Mouse (Mus musculus): ENCODE results near the gene Rtn4ip1. TPM values are rescaled to one million over a fixed set of nuclear protein-coding genes. Genes with fewer than 3 reads are reported as not detected.
A peak's percentile ranks its signal among the peaks of the same experiment; 100 is the strongest.
"Not testable (repeated sequence)": the region's sequence is repeated elsewhere in the genome, so short reads cannot be mapped to it uniquely, and the experiment has no call there.

The Rtn4ip1 gene
- total RNA-seq, 2 experiments from 2014 or later = 13.4 to 15.5 TPM

DNA sequence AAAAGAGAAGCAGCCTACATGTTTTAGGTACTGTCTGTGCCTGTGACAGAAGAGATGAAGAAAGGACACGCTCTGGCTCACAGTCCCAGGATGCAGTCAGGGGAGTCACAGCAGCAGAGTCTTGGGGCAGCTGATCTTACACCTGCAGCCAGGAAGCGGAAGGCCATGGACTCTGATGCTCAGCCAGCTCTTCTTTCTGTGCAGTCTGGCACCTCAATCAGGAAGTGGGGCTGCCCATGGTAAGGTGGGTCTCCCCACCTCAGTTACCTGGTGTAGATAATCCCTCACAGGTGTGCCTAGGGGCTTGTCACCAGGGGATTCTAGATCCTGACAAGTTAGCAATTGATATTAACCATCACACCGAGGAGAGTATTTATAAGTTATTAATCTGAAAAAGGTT, 21.5 kb downstream of the Rtn4ip1 start:
- DNase-seq (ENCODE audit: low spot score in 2 of 2) = no peak
- intact Hi-C loops (cut with DNase I) = no loop called here

DNA sequence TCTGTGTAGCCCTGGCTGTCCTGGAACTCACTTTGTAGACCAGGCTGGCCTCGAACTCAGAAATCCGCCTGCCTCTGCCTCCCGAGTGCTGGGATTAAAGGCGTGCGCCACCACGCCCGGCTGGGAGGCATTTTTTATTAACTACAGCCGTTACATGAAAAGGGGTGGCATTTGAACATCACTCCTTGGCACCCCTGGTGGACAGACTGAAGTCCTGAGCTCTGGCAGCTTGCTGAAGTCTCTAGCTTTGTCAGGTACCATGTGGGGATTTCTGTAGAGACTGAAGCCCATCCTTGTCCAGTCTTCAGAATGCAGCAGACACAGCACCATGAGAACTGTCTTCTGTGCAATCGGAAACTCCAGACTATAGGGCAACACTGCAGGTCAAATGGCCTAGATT, 24.2 kb downstream of the Rtn4ip1 start:
- DNase-seq (ENCODE audit: low spot score in 2 of 2); intact Hi-C loops (cut with DNase I): not testable (repeated sequence)

DNA sequence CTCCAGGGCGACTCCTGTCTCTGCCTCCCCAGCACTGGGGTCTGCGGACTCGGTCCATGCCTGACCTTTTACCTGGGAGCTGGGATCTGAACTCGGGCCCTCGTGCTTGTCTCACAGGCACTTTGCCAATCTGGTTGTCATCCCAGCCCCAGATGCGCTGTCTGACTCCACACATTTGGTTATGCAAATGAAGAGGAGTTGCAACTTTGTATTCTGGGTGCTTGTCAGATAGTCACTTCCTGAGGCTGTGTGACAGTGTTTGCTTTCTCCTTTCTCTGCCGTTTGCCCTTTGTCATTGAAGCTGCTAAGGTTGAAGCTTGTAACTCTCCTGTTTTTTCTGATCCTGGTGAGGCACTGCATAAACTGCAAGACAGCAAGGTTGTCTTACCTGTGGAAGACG, 26.1 kb downstream of the Rtn4ip1 start:
- intact Hi-C loops (cut with DNase I) = no loop called here
- no peak for DNase-seq (ENCODE audit: low spot score in 2 of 2)

DNA sequence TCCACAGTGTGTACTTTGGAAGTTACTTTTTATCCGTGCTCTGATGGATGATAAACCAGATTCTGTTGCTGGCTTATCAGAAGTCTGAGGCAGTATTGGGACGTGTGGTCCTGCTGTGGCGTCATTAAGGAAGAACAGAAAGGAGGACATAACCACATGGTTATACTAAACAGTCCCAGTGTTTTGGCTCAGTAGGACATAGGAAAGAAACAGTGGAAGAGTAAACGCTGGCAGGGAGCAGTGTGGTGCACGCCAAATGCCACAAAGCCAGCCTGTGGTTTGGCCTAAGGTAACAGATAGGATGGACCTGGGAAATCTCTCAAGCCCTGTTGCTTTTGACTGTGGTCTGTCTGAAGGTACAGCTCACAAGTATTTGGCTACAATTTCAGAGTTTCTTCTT, 27.0 kb downstream of the Rtn4ip1 start:
- DNase-seq (ENCODE audit: low spot score in 2 of 2) = no peak
- intact Hi-C loops (cut with DNase I) = no loop called here

DNA sequence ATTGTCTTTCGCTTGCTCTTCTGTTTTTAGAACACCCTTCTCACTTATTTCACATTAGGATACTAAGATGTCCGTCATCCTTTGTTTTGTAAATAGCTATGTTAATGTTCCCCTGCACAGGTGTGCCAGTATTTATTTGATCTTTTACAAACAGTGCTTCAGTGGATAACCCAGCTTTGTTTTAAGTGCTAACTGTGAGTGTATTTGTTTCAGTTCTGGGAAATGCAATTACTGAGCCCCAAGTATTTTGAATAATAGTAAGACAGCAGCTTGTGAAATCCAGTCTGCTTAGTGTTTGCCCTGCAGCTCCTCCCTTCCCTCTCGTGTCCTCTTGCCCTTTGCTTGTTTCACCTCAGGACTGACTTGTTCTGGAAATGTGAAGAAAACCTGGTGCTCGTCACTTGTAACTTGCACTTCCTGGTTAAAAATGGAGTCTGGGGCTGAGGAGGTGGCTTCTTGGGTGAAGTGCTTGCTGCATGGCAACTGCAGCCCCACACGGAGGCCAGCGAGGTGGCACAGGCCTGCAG, 37.6 kb downstream of the Rtn4ip1 start:
- intact Hi-C loops (cut with DNase I) = no loop called here
- DNase-seq (ENCODE audit: low spot score in 2 of 2) = no peak

DNA sequence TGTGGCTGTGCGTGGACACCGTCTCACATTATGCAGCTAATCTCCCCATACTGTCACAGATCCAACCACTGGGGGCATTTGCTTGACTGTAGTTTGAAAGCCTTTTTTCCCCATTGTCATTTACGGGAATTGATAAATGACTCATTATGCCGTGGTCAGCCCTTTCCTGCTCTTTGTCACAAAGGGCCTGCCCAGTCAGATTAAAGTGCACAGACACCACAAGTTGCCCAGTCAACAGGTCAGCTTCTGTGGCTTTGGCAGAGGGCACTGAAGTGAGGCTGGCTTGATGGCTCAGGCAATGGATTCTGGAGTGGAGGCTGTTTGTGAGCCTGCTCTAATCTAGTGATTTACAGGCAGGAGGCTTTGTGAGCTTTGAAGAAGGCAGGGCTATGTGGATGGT, 42.1 kb downstream of the Rtn4ip1 start:
- intact Hi-C loops (cut with DNase I) = no loop called here
- no peak for DNase-seq (ENCODE audit: low spot score in 2 of 2)

DNA sequence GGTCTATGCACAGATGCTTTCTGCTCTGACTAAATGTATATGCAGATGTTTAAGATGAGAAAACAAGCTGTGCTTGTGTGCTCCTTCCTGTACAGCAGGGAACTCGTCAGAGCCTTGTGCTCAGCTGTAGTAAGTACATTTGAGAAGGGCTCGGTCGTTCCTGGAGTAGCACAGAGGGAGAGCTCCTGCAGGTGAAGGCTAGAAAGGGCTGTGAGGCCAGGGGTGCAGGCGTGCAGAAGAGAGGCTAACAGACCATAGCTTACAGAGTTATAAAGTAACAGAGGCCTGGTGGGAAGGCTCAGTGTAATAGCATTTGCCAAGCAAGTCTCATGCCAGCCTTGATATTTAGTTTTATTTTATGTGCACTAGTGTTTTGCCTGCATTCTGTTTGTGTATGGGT, 43.8 kb downstream of the Rtn4ip1 start:
- no peak for DNase-seq (ENCODE audit: low spot score in 2 of 2)
- intact Hi-C loops (cut with DNase I) = no loop called here

DNA sequence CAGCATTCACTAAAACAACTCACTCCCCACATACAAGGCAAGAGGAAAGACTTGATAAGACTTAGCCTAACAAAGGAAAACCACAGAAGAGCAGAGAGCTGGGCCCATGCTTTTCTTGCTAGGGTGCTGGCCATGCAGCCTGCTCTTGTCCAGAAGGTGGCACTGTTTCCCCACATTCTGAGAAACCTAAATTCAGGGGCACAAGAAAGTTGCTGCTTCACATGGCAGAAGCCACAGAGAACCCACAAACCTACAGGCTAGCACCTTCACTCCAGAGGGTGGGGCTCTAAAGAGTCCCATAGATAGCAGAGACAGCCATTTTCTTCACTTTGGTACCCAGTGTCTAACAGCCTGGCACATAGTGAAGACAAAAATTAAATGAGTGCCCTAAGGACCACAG, 52.3 kb downstream of the Rtn4ip1 start:
- peak; percentile 39 to 74 for DNase-seq (ENCODE audit: low spot score in 2 of 2)
- intact Hi-C loops (cut with DNase I) = loop anchor here (1.0 to 5.0 kb wide), 4 partner anchors 117 to 283 kb away; no protein-coding TSS in a partner anchor

DNA sequence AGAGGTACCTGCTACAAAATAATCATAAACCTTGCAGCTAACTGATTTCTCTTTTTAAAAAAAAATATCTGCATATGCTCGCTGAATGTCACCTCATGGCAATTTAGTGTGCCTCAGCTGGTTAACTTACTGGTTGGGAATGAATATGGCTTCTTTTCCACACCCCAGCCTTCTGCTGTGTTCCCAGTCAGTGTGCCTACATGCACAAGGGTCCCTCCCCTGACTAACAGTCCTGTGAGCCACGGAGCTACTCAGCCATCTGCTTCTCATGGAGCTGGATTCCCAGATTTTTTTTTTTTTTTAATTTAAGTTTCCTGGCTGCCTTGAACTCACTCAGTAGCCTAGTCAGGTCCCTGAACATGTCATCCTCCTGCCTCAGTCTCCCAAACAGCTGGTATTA, 63.3 kb downstream of the Rtn4ip1 start:
- DNase-seq (ENCODE audit: low spot score in 2 of 2) = peak; percentile 17 to 21
- intact Hi-C loops (cut with DNase I) = no loop called here

DNA sequence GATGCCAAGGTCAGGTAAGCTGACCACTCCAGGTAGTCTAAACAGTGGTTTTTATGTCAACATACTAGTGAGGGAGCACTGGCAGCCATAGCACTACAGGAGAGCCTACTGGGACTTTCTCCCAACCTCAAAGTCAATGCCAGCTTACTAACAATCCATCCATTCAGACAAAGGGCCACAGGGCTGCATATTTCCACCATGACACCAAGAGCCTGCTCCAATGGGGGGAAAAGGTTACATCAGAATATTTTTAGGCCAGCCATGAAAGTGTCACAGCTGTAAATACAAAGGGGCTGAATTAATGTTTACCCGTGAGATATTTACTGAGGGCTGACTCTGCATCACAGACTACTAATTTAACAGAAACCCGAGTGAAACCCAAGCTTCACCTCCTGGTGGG, 71.6 kb downstream of the Rtn4ip1 start:
- intact Hi-C loops (cut with DNase I) = no loop called here
- no peak for DNase-seq (ENCODE audit: low spot score in 2 of 2)

DNA sequence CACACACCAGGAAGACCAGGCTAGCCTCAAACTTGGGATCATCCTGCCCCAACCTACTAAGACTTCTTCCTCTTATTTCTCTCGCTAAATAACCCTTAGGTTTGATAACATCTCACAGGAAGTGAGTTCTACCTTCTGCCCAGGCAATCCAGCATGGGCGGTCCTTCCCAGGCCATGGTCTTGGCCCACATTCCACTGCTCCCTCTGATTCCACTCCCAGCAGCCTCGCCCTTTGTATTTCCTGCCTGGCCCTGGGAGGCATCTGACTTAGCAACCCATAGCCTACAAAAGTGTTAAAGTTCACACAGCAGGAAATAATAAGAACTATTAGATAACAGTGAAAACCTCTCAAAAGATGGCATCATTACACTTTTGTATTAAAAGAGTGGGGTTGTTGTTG, 75.7 kb downstream of the Rtn4ip1 start:
- DNase-seq (ENCODE audit: low spot score in 2 of 2) = no peak
- intact Hi-C loops (cut with DNase I) = no loop called here

DNA sequence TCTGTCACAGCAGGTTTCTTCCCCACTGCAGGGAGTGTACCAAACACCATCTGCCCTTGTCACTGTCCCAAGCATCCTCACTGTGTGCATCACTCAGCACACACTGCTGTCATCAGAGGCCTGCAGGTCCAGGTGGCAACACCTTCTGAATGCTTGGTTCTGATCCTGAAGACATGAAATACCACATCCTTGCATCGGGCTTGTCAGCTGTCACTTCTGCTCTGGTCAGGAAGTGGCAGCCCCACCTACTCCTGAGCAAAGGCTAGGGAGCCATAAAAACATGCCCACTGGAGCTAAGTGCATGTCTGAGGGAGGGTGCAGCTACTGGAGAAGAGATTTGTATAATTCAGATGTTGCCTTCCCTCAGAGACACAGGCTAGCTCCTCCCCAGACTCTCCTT, 78.5 kb downstream of the Rtn4ip1 start:
- intact Hi-C loops (cut with DNase I) = no loop called here
- DNase-seq (ENCODE audit: low spot score in 2 of 2) = no peak

DNA sequence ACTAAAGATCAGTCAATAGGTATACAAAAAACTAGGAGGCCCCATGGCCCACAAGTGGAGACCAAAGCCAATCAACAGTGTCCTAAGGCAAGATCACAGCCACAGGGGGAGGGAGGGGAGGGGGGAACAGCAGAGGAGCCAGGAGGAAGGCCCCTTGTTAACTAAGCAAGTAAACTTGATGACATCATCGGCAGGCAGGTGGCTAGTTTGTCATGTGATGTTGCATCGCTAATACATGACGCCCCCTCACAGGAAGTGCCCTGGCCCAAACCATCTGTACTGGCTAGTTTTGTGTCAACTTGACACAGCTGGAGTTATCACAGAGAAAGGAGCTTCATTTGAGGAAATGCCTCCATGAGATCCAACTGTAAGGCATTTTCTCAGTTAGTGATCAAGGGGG, 79.1 kb downstream of the Rtn4ip1 start:
- intact Hi-C loops (cut with DNase I); DNase-seq (ENCODE audit: low spot score in 2 of 2): not testable (repeated sequence)

DNA sequence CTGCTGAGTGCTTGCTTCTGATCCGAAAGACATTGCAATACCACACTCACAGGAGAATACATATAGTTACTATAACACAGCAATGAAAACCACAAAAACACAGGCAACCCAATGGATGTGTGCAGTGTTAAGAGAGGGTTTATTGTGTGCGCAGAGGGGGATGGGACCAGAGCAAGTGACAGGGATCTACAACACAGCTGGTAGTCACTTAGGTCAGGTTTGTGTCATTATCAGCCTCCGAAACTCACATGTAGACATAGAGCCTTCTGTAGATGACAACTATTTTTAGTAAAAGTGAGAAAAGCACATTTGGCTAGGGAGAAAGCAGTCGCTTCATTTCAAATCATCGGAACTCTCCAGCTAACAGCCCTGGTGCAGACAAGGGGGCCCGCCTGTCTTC, 80.9 kb downstream of the Rtn4ip1 start:
- intact Hi-C loops (cut with DNase I) = no loop called here
- no peak for DNase-seq (ENCODE audit: low spot score in 2 of 2)

DNA sequence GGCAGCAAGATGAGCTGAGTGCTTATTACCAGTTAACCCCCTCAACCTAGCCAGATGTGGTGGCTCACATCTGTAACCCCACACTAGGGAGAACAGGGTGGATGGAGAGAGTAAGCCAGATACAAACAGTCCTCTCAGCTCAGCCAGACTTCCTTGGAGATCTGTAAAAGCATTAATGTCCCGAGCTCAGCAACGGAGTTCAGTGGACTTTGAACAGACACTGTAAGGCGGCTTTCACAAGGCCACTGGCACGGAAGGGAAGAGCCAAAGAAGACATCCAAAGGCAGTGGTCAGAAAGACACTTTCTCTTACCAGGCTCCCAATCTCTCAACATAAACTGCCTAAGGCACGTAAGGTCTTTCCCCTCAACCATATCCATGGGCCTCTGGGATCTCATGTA, 81.6 kb downstream of the Rtn4ip1 start:
- intact Hi-C loops (cut with DNase I) = no loop called here
- DNase-seq (ENCODE audit: low spot score in 2 of 2) = no peak

DNA sequence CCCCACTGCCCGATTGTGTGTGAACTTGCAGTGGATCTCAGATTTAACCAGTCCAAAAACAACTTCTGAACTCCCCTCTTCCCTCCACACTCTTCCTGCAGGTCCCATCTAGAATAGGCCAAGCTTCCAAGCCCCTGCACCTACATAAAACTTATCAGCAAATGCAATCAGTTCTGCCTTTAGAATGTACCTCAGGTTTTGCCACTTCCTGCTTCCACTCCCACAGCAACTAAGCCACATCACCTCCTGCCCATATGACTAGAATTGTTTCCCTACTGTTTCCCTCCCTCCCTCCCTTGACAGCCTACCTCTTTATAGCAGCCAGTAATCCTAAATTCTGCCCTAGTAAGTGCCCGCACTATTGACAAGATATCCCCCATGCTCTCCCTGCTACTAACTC, 82.3 kb downstream of the Rtn4ip1 start:
- intact Hi-C loops (cut with DNase I) = no loop called here
- DNase-seq (ENCODE audit: low spot score in 2 of 2) = no peak

DNA sequence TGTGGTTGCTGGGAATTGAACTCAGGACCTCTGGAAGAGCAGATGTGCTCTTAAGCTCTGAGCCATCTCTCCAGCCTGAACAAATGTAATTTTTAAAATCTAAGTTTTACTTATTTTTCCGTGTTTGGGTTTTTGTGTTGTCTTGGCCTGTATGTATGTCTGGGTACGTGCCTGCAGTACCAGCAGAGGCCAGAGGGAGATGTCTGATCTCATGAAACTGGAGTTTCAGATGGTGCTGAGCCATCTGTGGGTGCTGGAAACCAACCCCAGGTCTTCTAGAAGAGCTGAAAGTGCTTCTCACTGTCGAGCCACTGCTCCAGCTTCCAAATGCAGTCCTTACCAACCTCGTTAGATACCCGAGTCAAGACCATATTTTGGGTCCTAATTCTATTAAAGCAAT, 89.7 kb downstream of the Rtn4ip1 start:
- no peak for DNase-seq (ENCODE audit: low spot score in 2 of 2)
- intact Hi-C loops (cut with DNase I) = no loop called here

DNA sequence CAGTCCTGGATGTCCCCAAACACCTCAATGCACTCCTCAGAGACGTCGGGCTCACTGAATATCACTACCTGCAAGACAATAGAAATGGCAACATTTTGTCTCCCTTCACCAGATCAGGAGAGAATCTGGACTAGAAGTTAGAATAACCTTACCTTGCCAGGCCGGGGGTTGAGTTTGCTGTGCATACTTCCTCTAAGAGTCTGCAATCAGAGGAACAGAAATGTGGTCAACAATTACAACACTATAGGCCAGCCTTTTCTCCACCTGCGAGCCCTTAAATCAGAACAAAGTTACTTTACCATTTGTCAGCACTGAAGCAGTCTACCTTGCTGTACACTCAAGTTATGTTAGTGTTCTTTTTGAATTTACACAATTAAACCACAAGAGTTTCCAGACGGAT, 90.9 kb downstream of the Rtn4ip1 start:
- DNase-seq (ENCODE audit: low spot score in 2 of 2) = no peak
- intact Hi-C loops (cut with DNase I) = no loop called here

DNA sequence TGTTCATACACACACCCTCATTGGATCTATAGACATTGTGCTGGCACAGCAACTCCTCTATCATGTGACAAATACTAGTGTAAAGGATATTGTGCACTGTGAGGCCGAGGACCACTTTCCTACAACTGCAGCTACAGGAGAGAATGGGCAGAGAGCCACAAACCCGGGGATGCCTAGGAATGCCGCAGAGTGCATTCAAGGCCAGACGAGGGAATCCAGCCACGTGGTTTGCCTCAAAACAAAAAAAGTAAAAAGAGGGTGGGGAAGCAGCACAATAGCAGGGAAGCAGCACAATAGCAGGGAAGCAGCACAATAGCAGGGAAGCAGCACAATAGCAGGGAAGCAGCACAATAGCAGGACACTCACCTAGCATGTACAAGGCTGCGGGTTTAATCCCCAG, 91.6 kb downstream of the Rtn4ip1 start:
- no peak for DNase-seq (ENCODE audit: low spot score in 2 of 2)
- intact Hi-C loops (cut with DNase I) = no loop called here

DNA sequence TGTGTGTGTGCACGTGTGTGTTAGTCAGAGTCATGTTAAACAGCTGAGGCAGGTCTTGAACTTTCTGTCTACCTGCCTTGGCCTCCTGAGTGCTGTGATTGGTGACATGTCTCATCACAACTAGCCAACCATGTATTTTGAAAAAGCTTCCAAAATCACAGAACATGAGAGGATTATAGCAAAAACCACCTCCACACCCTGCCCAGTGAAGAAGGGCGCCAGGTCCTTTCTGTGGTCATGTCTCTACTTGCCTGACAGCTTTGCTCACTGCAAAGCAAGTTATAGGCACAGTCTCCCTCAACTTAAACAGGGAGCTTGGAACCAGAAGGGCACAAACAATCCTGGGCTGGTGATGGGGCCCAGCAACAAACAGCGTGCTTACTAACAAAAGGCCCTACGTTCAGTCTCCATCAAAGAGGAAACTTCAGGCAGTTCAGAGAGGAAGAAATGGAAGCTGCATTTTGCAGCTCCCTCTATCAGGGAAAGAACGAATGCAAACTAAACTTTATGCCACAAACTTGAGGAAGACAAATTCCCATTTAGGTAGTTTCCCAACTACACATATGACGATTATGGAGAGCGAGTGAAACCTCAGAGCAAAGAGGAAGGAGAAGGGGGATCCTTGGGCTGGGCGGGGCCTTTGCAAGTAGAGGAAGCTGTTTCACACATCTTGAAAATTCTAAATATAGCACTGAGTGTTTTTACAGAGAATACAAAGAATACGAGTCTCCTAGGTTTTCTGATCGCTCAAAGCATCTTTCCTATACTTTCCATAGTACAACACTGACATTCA, 94.4 kb downstream of the Rtn4ip1 start:
- intact Hi-C loops (cut with DNase I) = no loop called here
- DNase-seq (ENCODE audit: low spot score in 2 of 2) = no peak

DNA sequence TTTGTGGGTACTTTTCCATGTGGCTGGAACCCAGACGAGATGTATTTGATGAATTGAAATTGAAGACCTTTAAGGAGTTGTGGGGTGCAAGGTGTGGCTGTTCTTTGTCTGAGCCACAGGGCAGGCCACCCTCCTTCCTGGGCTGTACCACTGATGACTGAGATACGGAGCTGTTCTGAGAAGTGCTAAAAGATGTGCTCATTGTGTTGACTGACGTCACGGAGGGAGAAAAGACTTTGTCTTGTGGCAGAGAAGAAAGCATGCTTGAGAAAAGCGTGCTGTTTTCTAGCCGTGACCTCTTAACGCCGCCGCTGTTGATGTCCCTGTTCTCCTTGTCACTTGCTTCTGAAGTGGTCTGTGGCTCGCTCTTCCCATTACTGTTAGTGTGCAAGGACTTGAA, 95.7 kb downstream of the Rtn4ip1 start:
- DNase-seq (ENCODE audit: low spot score in 2 of 2) = no peak
- intact Hi-C loops (cut with DNase I) = no loop called here

DNA sequence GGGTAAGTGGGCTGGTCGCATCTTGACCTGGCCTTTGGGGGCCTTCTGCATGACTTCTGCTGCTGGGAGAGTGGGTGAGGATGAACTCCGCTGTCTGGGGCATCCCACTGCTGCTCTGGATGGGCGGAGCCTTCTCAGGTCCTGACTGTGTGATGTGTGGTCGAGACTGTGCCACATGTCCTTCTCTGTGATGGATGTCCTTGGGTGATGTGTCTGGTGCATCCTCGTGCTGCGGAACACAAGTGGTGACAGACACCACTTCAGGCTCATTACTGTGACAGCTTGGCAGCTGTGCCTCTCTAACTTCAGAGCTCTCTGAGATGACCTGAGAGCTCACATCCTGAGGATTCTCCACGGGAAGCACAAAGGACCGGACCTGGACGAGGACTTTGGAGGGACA, 96.4 kb downstream of the Rtn4ip1 start:
- intact Hi-C loops (cut with DNase I) = no loop called here

More for the DNA sequence above, 96.4 kb downstream of the Rtn4ip1 start:
- DNase-seq (ENCODE audit: low spot score in 2 of 2) = no peak
